ENCODE assay signal across 28 mouse cellular contexts in genomic region chr3:103091753-103092152, GRCm38 (mm10). TPM values are rescaled to one million over a fixed set of nuclear protein-coding genes. Genes with fewer than 3 reads are reported as not detected.
A peak's percentile ranks its signal among the peaks of the same experiment; 100 is the strongest.
DNase-seq lines count a peak whose midpoint lies in the region; ATAC-seq lines count a peak whose summit lies in the region.
"Had no signal": no experiment of that assay in that cellular context is flagged by ENCODE, and none has a peak within 500 bp of the region (broad histone marks: within the 10 kb centered on the region; RNA-seq: fewer than 3 reads in every experiment).

No protein-coding gene starts in this region.

- no peak overlapping the region for H3K4me2 ChIP-seq in heart, embryonic 16.5 days (ENCODE audit: low read depth, low read length)
- H3K4me2 ChIP-seq: embryonic facial prominence, embryonic 15.5 days; heart, embryonic 11.5 days; kidney, embryonic 15.5 days; midbrain, embryonic 15.5 days; neural tube, embryonic 13.5 days had no signal

- no peaks in the 10 kb centered on the region for H3K4me1 ChIP-seq in heart, embryonic 16.5 days (ENCODE audit: control insufficient read depth, insufficient read depth, low read length)
- H3K4me1 ChIP-seq: embryonic facial prominence, embryonic 15.5 days; kidney, embryonic 15.5 days; midbrain, embryonic 15.5 days; neural tube, embryonic 13.5 days had no signal

- no peak overlapping the region for H3K4me3 ChIP-seq in heart, embryonic 16.5 days (ENCODE audit: low read length)
- H3K4me3 ChIP-seq: embryonic facial prominence, embryonic 15.5 days; kidney, embryonic 15.5 days; midbrain, embryonic 15.5 days; neural tube, embryonic 13.5 days had no signal

- H3K9ac ChIP-seq in heart, embryonic 16.5 days (ENCODE audit: low read length): no peak overlapping the region
- H3K9ac ChIP-seq: embryonic facial prominence, embryonic 15.5 days; kidney, embryonic 15.5 days; midbrain, embryonic 15.5 days; neural tube, embryonic 13.5 days had no signal

- H3K27me3 ChIP-seq in heart, embryonic 16.5 days (ENCODE audit: control insufficient read depth, insufficient read depth, low read length): no peaks in the 10 kb centered on the region
- H3K27me3 ChIP-seq: embryonic facial prominence, embryonic 15.5 days; kidney, embryonic 15.5 days; midbrain, embryonic 15.5 days; neural tube, embryonic 13.5 days had no signal

- peak; percentile 67; the same call in 1 of the 2 replicates for ATAC-seq in heart, embryonic 16.5 days (replicated peaks; ENCODE audit: extremely low read depth, insufficient read depth, low FRiP score)
- peak; percentile 93 for ATAC-seq in activated CD4-positive, CD25-positive, alpha-beta regulatory T cell, adult 4 months
- ATAC-seq: forebrain, embryonic 14.5 days; hindbrain, postnatal 0 days; midbrain, embryonic 15.5 days had no signal

- H3K36me3 ChIP-seq in heart, embryonic 16.5 days (ENCODE audit: control insufficient read depth, insufficient read depth): no peaks in the 10 kb centered on the region
- H3K36me3 ChIP-seq: embryonic facial prominence, embryonic 15.5 days; kidney, embryonic 15.5 days; midbrain, embryonic 15.5 days; neural tube, embryonic 13.5 days had no signal

- WGBS in heart, embryonic 16.5 days: 75% methylated on average over 2 of the region's 2 CpGs

- no peaks in the 10 kb centered on the region for H3K9me3 ChIP-seq in heart, embryonic 16.5 days (replicated peaks; ENCODE audit: control insufficient read depth, low read length)
- H3K9me3 ChIP-seq: embryonic facial prominence, embryonic 15.5 days; kidney, embryonic 15.5 days; midbrain, embryonic 15.5 days; neural tube, embryonic 13.5 days had no signal

- DNase-seq in heart, adult 9 months (ENCODE audit: low spot score in 2 of 2): no peak
- peak; percentile 21 to 53 for DNase-seq in thymus, adult 18-20 months
- DNase-seq in thymus, postnatal 36 days: peak; percentile 27 to 57
- DNase-seq in ovary, postnatal 36 days (ENCODE audit: low spot score): no peak
- DNase-seq in left cerebral cortex, adult 8-10 months (ENCODE audit: low spot score in 2 of 2): no peak
- no peak for DNase-seq in layer of hippocampus, adult 8-10 months (ENCODE audit: low spot score in 2 of 2)
- DNase-seq: adrenal gland, postnatal 14 days; cerebellum, adult 2 months; gastrocnemius, postnatal 10 days; heart, postnatal 14 days; kidney, adult 11 months; lung, adult 2 months; right cerebral cortex, adult 18-20 months had no signal

- H3K27ac ChIP-seq in heart, embryonic 16.5 days (ENCODE audit: low read length): no peak overlapping the region
- H3K27ac ChIP-seq: embryonic facial prominence, embryonic 15.5 days; hindbrain, postnatal 0 days; kidney, embryonic 15.5 days; midbrain, embryonic 15.5 days; neural tube, embryonic 13.5 days had no signal

RNA-seq across cellular contexts. Expression of gene Dennd2c, which starts 10.7 kb away (rescaled TPM):
- polyA plus RNA-seq in heart, embryonic 16.5 days (2015; fragmentation: Nextera tagmentation; extraction: Ambion mirVana): 4.3 and 5.8 TPM in 2 replicates
- polyA plus RNA-seq in activated CD4-positive, CD25-positive, alpha-beta regulatory T cell, adult 4 months (2017; shearing (Covaris generic)): 1 to 10 TPM; 1.4 TPM
- under 1 TPM; 0.28 to 0.93 (median 0.48) TPM for total RNA-seq in left cerebral cortex, adult 8-10 months (2022)
- 1 to 10 TPM in 2 of 4 experiments, under 1 TPM in 2; 0.39 to 1.1 (median 0.75) TPM for total RNA-seq in layer of hippocampus, adult 8-10 months (2022)

RNA-seq across cellular contexts. Expression of gene Ampd1, which starts 17.9 kb away (rescaled TPM):
- polyA plus RNA-seq in heart, embryonic 16.5 days (2015; fragmentation: Nextera tagmentation; extraction: Ambion mirVana): 0.21 and 0.88 TPM in 2 replicates
- 1 to 10 TPM; 2.9 to 3.3 TPM for polyA plus RNA-seq in activated CD4-positive, CD25-positive, alpha-beta regulatory T cell, adult 4 months (2017; shearing (Covaris generic))
- total RNA-seq in left cerebral cortex, adult 8-10 months (2022): under 1 TPM in 2 of 4 experiments, not detected in 2; 0.23 to 0.54 TPM
- total RNA-seq in layer of hippocampus, adult 8-10 months (2022): not detected
- total RNA-seq: adrenal gland, postnatal 14 days; common myeloid progenitor, adult 5-6 weeks; granulocyte monocyte progenitor cell, adult 5-6 weeks; heart, postnatal 14 days; layer of hippocampus, postnatal 14 days had no signal
- polyA plus RNA-seq: cerebellum, adult 2 months; forebrain, embryonic 14.5 days; heart, embryonic 11.5 days; hindbrain, postnatal 0 days; limb, embryonic 11.5 days; liver, adult 2 months; midbrain, embryonic 15.5 days; neural tube, embryonic 13.5 days; small intestine, adult 2 months had no signal

RNA-seq across cellular contexts. Expression of gene Nras, which starts 33.7 kb away (rescaled TPM):
- polyA plus RNA-seq in heart, embryonic 16.5 days (2015; fragmentation: Nextera tagmentation; extraction: Ambion mirVana): 64.6 and 73.4 TPM in 2 replicates
- 100 to 1,000 TPM in 1 of 2 experiments, 10 to 100 TPM in 1; 96.1 to 112 TPM for polyA plus RNA-seq in activated CD4-positive, CD25-positive, alpha-beta regulatory T cell, adult 4 months (2017; shearing (Covaris generic))
- total RNA-seq in left cerebral cortex, adult 8-10 months (2022): 10 to 100 TPM; 63.7 to 69.1 (median 67.2) TPM
- 10 to 100 TPM; 61.6 to 82.7 (median 65.9) TPM for total RNA-seq in layer of hippocampus, adult 8-10 months (2022)

Comparison
In these comparisons a context has a peak if more than half of its experiments do, and no peak if none do; other contexts are left out.
1. DNase-seq: peak in thymus, adult 18-20 months (2 of 2) and thymus, postnatal 36 days (2 of 2); none in heart, adult 9 months (0 of 2), ovary, postnatal 36 days (single experiment), left cerebral cortex, adult 8-10 months (0 of 2) and layer of hippocampus, adult 8-10 months (0 of 2).